Mouse (Mus musculus) stomach, embryonic 16.5 days (tissue): ENCODE results near the gene Cldn15. TPM values are rescaled to one million over a fixed set of nuclear protein-coding genes. Genes with fewer than 3 reads are reported as not detected.

Experiments used
- ATAC-seq: fragments of 200-750 bp; cut with Nextera tagmentation; 2 replicates; pipeline ENCODE4 v1.8.0; 2017; ENCODE audit warnings: moderate number of reproducible peaks, moderate TSS enrichment; ENCODE audit not compliant: insufficient read depth, low FRiP score
- H3K27ac ChIP-seq: fragments of 300-500 bp; sonication (generic); 2 replicates; pipeline ENCODE4 v1.5.1; 2014; ENCODE audit warnings: low read length
- H3K27me3 ChIP-seq: fragments of 300-500 bp; sonication (generic); 2 replicates; pipeline ENCODE4 v1.6.1; 2014; ENCODE audit warnings: low read length, control low read depth, mixed read lengths; ENCODE audit not compliant: control insufficient read depth, insufficient read depth
- H3K36me3 ChIP-seq: fragments of 300-500 bp; sonication (generic); 2 replicates; pipeline ENCODE4 v1.6.1; 2014; ENCODE audit warnings: low read length; ENCODE audit not compliant: control insufficient read depth, insufficient read depth
- H3K4me1 ChIP-seq: fragments of 300-500 bp; sonication (generic); 2 replicates; pipeline ENCODE4 v1.6.1; 2014; ENCODE audit warnings: low read length, control low read depth, mixed read lengths; ENCODE audit not compliant: control insufficient read depth, insufficient read depth
- H3K4me2 ChIP-seq: fragments of 300-500 bp; sonication (generic); 2 replicates; pipeline ENCODE4 v1.6.1; 2014; ENCODE audit warnings: low read depth, low read length, mixed read lengths
- H3K4me3 ChIP-seq: fragments of 300-500 bp; sonication (generic); replicated peaks from 2 replicates; pipeline ENCODE4 v1.5.1; 2014; ENCODE audit warnings: mild to moderate bottlenecking, low read length
- H3K9ac ChIP-seq: fragments of 300-500 bp; sonication (generic); 2 replicates; pipeline ENCODE4 v1.6.1; 2014; ENCODE audit warnings: low read length
- H3K9me3 ChIP-seq: fragments of 300-500 bp; sonication (generic); replicated peaks from 2 replicates; pipeline ENCODE4 v1.6.1; 2016; ENCODE audit warnings: low read length, control low read depth; ENCODE audit not compliant: control insufficient read depth
- WGBS: fragments of 180-500 bp; shearing (Covaris S2); extraction: QIAGEN DNeasy Blood & Tissue Kit; methylation state at CpG from one replicate; pipeline ENCODE4 v1.1.7; 2014; 5-methylcytosine and 5-hydroxymethylcytosine counted together
- polyA plus RNA-seq: library from polyadenylated mRNA; unstranded; fragments of >200 nt; fragmentation: Nextera tagmentation; extraction: Ambion mirVana; gene quantifications from 2 replicates; pipeline ENCODE4 v1.2.1, GENCODE M21; 2015

The Cldn15 gene
- polyA plus RNA-seq, 1 experiment from 2014 or later: 11.5 TPM

GRCm38 (mm10) chr5:136966861-136967455 is 542 bp downstream of the Cldn15 start:
- no peaks in the 10 kb centered on the region for H3K27me3 ChIP-seq
- H3K9ac ChIP-seq: 0 out of 2 replicates have a peak overlapping the region, but pooled peaks have one; percentile 2
- peak overlapping the region; percentile 89 for H3K27ac ChIP-seq
- WGBS: 72% methylated on average over 4 of the region's 4 CpGs
- no peak for ATAC-seq
- peak overlapping the region; percentile 11; the same call in 1 of the 2 replicates for H3K4me2 ChIP-seq
- H3K4me1 ChIP-seq: peaks cover 26% of the 10 kb centered on the region
- no peak overlapping the region for H3K4me3 ChIP-seq
- no peaks in the 10 kb centered on the region for H3K9me3 ChIP-seq
- no peaks in the 10 kb centered on the region for H3K36me3 ChIP-seq

- H3K4me3 ChIP-seq: no peak overlapping the region
- peak overlapping the region; percentile 89 for H3K27ac ChIP-seq
- H3K4me2 ChIP-seq: no peak overlapping the region
Observed at GRCm38 (mm10) chr5:136967592-136967991, 1.2 kb downstream of the Cldn15 start.

GRCm38 (mm10) chr5:136970703-136971102 is 4.3 kb downstream of the Cldn15 start:
- Histone ChIP-seq H3K9ac (no peak overlapping the region), H3K4me1 (peaks cover 19% of the 10 kb centered on the region), H3K9me3 (no peaks in the 10 kb centered on the region), H3K27ac (no peak overlapping the region), H3K27me3 (no peaks in the 10 kb centered on the region), H3K36me3 (no peaks in the 10 kb centered on the region), H3K4me2 (no peak overlapping the region), H3K4me3 (no peak overlapping the region)
- 53% methylated on average over 1 of the region's 1 CpGs for WGBS
- ATAC-seq: 0 out of 2 replicates have a peak, but pooled peaks have one; percentile 34

More at GRCm38 (mm10) chr5:136967592-136967991, 1.2 kb downstream of the Cldn15 start:
- Histone ChIP-seq H3K9ac (0 out of 2 replicates have a peak overlapping the region, but pooled peaks have one; percentile 36), H3K9me3 (no peaks in the 10 kb centered on the region), H3K4me1 (peaks cover 26% of the 10 kb centered on the region), H3K36me3 (no peaks in the 10 kb centered on the region), H3K27me3 (no peaks in the 10 kb centered on the region)
- WGBS: 40% methylated on average over 10 of the region's 10 CpGs
- ATAC-seq: peak; percentile 31; the same call in 1 of the 2 replicates

- no peak overlapping the region for H3K9ac ChIP-seq
- no peaks in the 10 kb centered on the region for H3K4me1 ChIP-seq
- H3K27me3 ChIP-seq: no peaks in the 10 kb centered on the region
- WGBS: 66% methylated on average over 8 of the region's 8 CpGs
- no peak overlapping the region for H3K27ac ChIP-seq
- no peaks in the 10 kb centered on the region for H3K9me3 ChIP-seq
- H3K36me3 ChIP-seq: no peaks in the 10 kb centered on the region
- no peak overlapping the region for H3K4me3 ChIP-seq
- H3K4me2 ChIP-seq: no peak overlapping the region
- ATAC-seq: no peak
Observed at GRCm38 (mm10) chr5:136973670-136974069, 7.3 kb downstream of the Cldn15 start.

- no peaks in the 10 kb centered on the region for H3K27me3 ChIP-seq
- H3K4me1 ChIP-seq: no peaks in the 10 kb centered on the region
- no peak overlapping the region for H3K27ac ChIP-seq
- 46% methylated on average over 4 of the region's 4 CpGs for WGBS
- ATAC-seq: no peak
- no peak overlapping the region for H3K9ac ChIP-seq
- no peak overlapping the region for H3K4me2 ChIP-seq
- 0 out of 2 replicates have a peak, but pooled peaks cover 14% of the 10 kb centered on the region for H3K36me3 ChIP-seq
- H3K4me3 ChIP-seq: no peak overlapping the region
- no peaks in the 10 kb centered on the region for H3K9me3 ChIP-seq
Observed at GRCm38 (mm10) chr5:136977769-136978168, 11.4 kb downstream of the Cldn15 start.

- Histone ChIP-seq H3K4me3 (no peak overlapping the region), H3K27ac (no peak overlapping the region), H3K27me3 (no peaks in the 10 kb centered on the region), H3K36me3 (0 out of 2 replicates have a peak, but pooled peaks cover 14% of the 10 kb centered on the region), H3K4me2 (no peak overlapping the region), H3K9me3 (no peaks in the 10 kb centered on the region), H3K4me1 (no peaks in the 10 kb centered on the region), H3K9ac (no peak overlapping the region)
- no peak for ATAC-seq
- WGBS: 88% methylated on average over 2 of the region's 2 CpGs
Observed at GRCm38 (mm10) chr5:136979762-136980161, 13.3 kb downstream of the Cldn15 start.

GRCm38 (mm10) chr5:136980974-136981373 is 14.6 kb downstream of the Cldn15 start:
- no peak overlapping the region for H3K9ac ChIP-seq
- H3K36me3 ChIP-seq: 0 out of 2 replicates have a peak, but pooled peaks cover 14% of the 10 kb centered on the region
- no peak overlapping the region for H3K27ac ChIP-seq
- 93% methylated on average over 8 of the region's 8 CpGs for WGBS
- no peak overlapping the region for H3K4me2 ChIP-seq
- H3K9me3 ChIP-seq: no peaks in the 10 kb centered on the region
- H3K4me1 ChIP-seq: peaks cover 1% of the 10 kb centered on the region; the same call in 1 of the 2 replicates
- H3K4me3 ChIP-seq: no peak overlapping the region
- H3K27me3 ChIP-seq: no peaks in the 10 kb centered on the region
- no peak for ATAC-seq

GRCm38 (mm10) chr5:136982338-136982930 is 16.0 kb downstream of the Cldn15 start:
- H3K9ac ChIP-seq: no peak overlapping the region
- H3K9me3 ChIP-seq: no peaks in the 10 kb centered on the region
- no peak overlapping the region for H3K27ac ChIP-seq
- no peaks in the 10 kb centered on the region for H3K27me3 ChIP-seq
- H3K36me3 ChIP-seq: 0 out of 2 replicates have a peak, but pooled peaks cover 14% of the 10 kb centered on the region
- H3K4me2 ChIP-seq: no peak overlapping the region
- ATAC-seq: no peak
- WGBS: 51% methylated on average over 14 of the region's 16 CpGs
- H3K4me1 ChIP-seq: peaks cover 6% of the 10 kb centered on the region; the same call in 1 of the 2 replicates
- H3K4me3 ChIP-seq: no peak overlapping the region

GRCm38 (mm10) chr5:136984828-136985227 is 18.4 kb downstream of the Cldn15 start:
- peaks cover 16% of the 10 kb centered on the region; the same call in 1 of the 2 replicates for H3K36me3 ChIP-seq
- H3K4me1 ChIP-seq: peaks cover 15% of the 10 kb centered on the region
- H3K27ac ChIP-seq: no peak overlapping the region
- ATAC-seq: no peak
- H3K9me3 ChIP-seq: no peaks in the 10 kb centered on the region
- no peaks in the 10 kb centered on the region for H3K27me3 ChIP-seq
- no peak overlapping the region for H3K4me2 ChIP-seq
- WGBS: 53% methylated on average over 14 of the region's 14 CpGs
- H3K4me3 ChIP-seq: no peak overlapping the region
- no peak overlapping the region for H3K9ac ChIP-seq
